In the genomic region with DNA sequence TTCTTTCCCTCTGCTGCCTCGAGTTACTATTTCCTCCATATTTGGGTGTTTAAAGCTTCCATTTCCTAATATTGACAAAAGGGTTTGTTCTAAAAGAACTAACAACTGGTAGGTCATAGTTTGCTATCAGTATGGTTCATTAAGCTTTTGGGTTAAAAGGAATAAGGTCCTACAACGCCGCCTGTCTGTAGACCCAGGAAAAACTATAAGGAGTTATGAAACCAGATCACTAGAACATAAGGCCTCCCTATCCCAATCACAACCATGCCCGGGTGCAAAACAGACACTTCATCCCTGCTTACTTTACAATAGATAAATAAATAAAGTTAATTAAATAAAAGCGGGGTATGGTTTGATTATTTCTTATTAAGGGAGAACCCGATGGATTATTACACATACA, we compare ENCODE assay signal across 8 mouse cellular contexts. TPM values are rescaled to one million over a fixed set of nuclear protein-coding genes. Genes with fewer than 3 reads are reported as not detected.
DNase-seq lines count a peak whose midpoint lies in the region; ATAC-seq and TF ChIP-seq lines count a peak whose summit lies in the region.

No protein-coding gene starts in this region.

- no peak for ATAC-seq in forebrain, embryonic 14.5 days
- peak; percentile 9; the same call in 1 of the 2 replicates for ATAC-seq in liver, embryonic 16.5 days (ENCODE audit: low read depth)
- no peak for ATAC-seq in neural tube, embryonic 14.5 days (ENCODE audit: low read depth)

- peak overlapping the region; percentile 97; the same call in 1 of the 2 replicates for H3K9ac ChIP-seq in ES-E14 (ENCODE audit: insufficient read depth, low read depth, low read length, poor library complexity, severe bottlenecking)
- peak overlapping the region; percentile 95 for H3K9ac ChIP-seq in forebrain, embryonic 14.5 days (ENCODE audit: low read length)
- peak overlapping the region; percentile 97 for H3K9ac ChIP-seq in liver, embryonic 16.5 days (ENCODE audit: low read depth, low read length)
- H3K9ac ChIP-seq in neural tube, embryonic 14.5 days (replicated peaks; ENCODE audit: low read depth, low read length) = peak overlapping the region; percentile 91

- no peak for DNase-seq in ES-E14 (ENCODE audit: low read depth, low spot score)
- peak; percentile 89 for DNase-seq in c-Kit-positive CD71-positive TER-119-negative erythroid progenitor cells, embryonic 14.5 days (ENCODE audit: low read depth)
- DNase-seq in forebrain, embryonic 14.5 days (ENCODE audit: low spot score) = peak; percentile 79
- DNase-seq in heart, postnatal 25 days (ENCODE audit: low spot score) = peak; percentile 25
- DNase-seq in layer of hippocampus, adult 11-12 months (ENCODE audit: low spot score) = peak; percentile 88
- DNase-seq in thymus, postnatal 0 days (ENCODE audit: low spot score) = peak; percentile 68

- intact Hi-C loops in heart, postnatal 25 days (cut with DNase I) = loop anchor here (5.0 kb wide), 1 partner anchor 77 kb away; no protein-coding TSS in a partner anchor

- in situ Hi-C loops in ES-E14 (cut with MboI; ENCODE audit: low sequenced_read_pairs in 2 of 2, unreplicated experiment in 2 of 2) = loop anchor here in 1 of 2 experiments (10.0 kb wide), 1 partner anchor 140 kb away; a partner anchor contains a TSS

- H3K27me3 ChIP-seq in forebrain, embryonic 14.5 days (replicated peaks; ENCODE audit: control insufficient read depth, insufficient read depth, low read length) = no peaks in the 10 kb centered on the region
- H3K27me3 ChIP-seq in liver, embryonic 16.5 days (ENCODE audit: control insufficient read depth, insufficient read depth, low read depth, low read length) = no peaks in the 10 kb centered on the region
- no peaks in the 10 kb centered on the region for H3K27me3 ChIP-seq in neural tube, embryonic 14.5 days (ENCODE audit: control insufficient read depth, insufficient read depth, low read length)

- 0 out of 4 replicates have a peak, but pooled peaks cover 0 to 2% of the 10 kb centered on the region in 2 experiments for H3K4me1 ChIP-seq in ES-E14 (ENCODE audit: control insufficient read depth in 2 of 2, insufficient read depth in 2 of 2, low read length in 2 of 2, poor library complexity in 1 of 2)
- peaks cover 13% of the 10 kb centered on the region; the same call in 1 of the 2 replicates for H3K4me1 ChIP-seq in forebrain, embryonic 14.5 days (ENCODE audit: control insufficient read depth, insufficient read depth, low read length)
- peaks cover 5% of the 10 kb centered on the region for H3K4me1 ChIP-seq in liver, embryonic 16.5 days (ENCODE audit: control insufficient read depth, low read depth, low read length)
- peaks cover 21% of the 10 kb centered on the region for H3K4me1 ChIP-seq in neural tube, embryonic 14.5 days (ENCODE audit: control insufficient read depth, insufficient read depth, low read length)

- peak overlapping the region; percentile 60 for H3K4me2 ChIP-seq in forebrain, embryonic 14.5 days (ENCODE audit: low read length)
- peak overlapping the region; percentile 70 for H3K4me2 ChIP-seq in liver, embryonic 16.5 days (ENCODE audit: low read depth, low read length)
- H3K4me2 ChIP-seq in neural tube, embryonic 14.5 days (ENCODE audit: low read depth, low read length) = peak overlapping the region; percentile 65

- H3K9me3 ChIP-seq in ES-E14 (ENCODE audit: control insufficient read depth, insufficient read depth, low read depth, low read length) = no peaks in the 10 kb centered on the region
- H3K9me3 ChIP-seq in forebrain, embryonic 14.5 days (replicated peaks; ENCODE audit: control insufficient read depth, low read length) = no peaks in the 10 kb centered on the region
- no peaks in the 10 kb centered on the region for H3K9me3 ChIP-seq in liver, embryonic 16.5 days (replicated peaks; ENCODE audit: control insufficient read depth, low read length)
- H3K9me3 ChIP-seq in neural tube, embryonic 14.5 days (ENCODE audit: control insufficient read depth, low read length) = no peaks in the 10 kb centered on the region

- peak overlapping the region; percentile 95 to 100 for H3K4me3 ChIP-seq in ES-E14 (ENCODE audit: insufficient read depth in 1 of 2, low read depth in 1 of 2, low read length in 2 of 2, poor library complexity in 1 of 2, severe bottlenecking in 1 of 2)
- peak overlapping the region; percentile 93 for H3K4me3 ChIP-seq in forebrain, embryonic 14.5 days (ENCODE audit: low read depth, low read length)
- peak overlapping the region; percentile 95 for H3K4me3 ChIP-seq in liver, embryonic 16.5 days (ENCODE audit: low read depth, low read length)
- peak overlapping the region; percentile 83 for H3K4me3 ChIP-seq in neural tube, embryonic 14.5 days (ENCODE audit: low read depth, low read length)

- no peak overlapping the region; the same call in 1 of the 2 replicates for H3K27ac ChIP-seq in ES-E14 (ENCODE audit: insufficient read depth, low read depth, low read length, poor library complexity, severe bottlenecking)
- H3K27ac ChIP-seq in forebrain, embryonic 14.5 days (ENCODE audit: low read depth, low read length) = no peak overlapping the region
- peak overlapping the region; percentile 98 for H3K27ac ChIP-seq in liver, embryonic 16.5 days (ENCODE audit: low read length)
- no peak overlapping the region for H3K27ac ChIP-seq in neural tube, embryonic 14.5 days (ENCODE audit: low read depth, low read length)

- H3K36me3 ChIP-seq in ES-E14 (ENCODE audit: control insufficient read depth, insufficient read depth, low read length, poor library complexity, severe bottlenecking) = peaks cover 2% of the 10 kb centered on the region; the same call in 1 of the 2 replicates
- H3K36me3 ChIP-seq in forebrain, embryonic 14.5 days (ENCODE audit: control insufficient read depth, insufficient read depth, low read length) = peaks cover 7% of the 10 kb centered on the region; the same call in 1 of the 2 replicates
- H3K36me3 ChIP-seq in liver, embryonic 16.5 days (ENCODE audit: control insufficient read depth, insufficient read depth) = 0 out of 2 replicates have a peak, but pooled peaks cover 3% of the 10 kb centered on the region
- H3K36me3 ChIP-seq in neural tube, embryonic 14.5 days (ENCODE audit: control insufficient read depth, insufficient read depth, low read length) = no peaks in the 10 kb centered on the region

- WGBS in forebrain, embryonic 14.5 days = 5% methylated on average over 6 of the region's 6 CpGs
- WGBS in liver, embryonic 16.5 days (ENCODE audit: insufficient replicate concordance) = under 1% methylated on average over 6 of the region's 6 CpGs
- 3% methylated on average over 6 of the region's 6 CpGs for WGBS in neural tube, embryonic 14.5 days

TF ChIP-seq in ES-E14, 5 proteins besides CTCF, POLR2A, EP300 and RAD21:
- TF ChIP-seq CHD2 (IDR thresholded peaks at IDR 0.05; ENCODE audit: low read depth, low read length) = no peak
- TF ChIP-seq HCFC1 (IDR thresholded peaks at IDR 0.05; ENCODE audit: borderline replicate concordance, insufficient read depth, low read length) = no peak
- no peak for TF ChIP-seq MAFK (IDR thresholded peaks at IDR 0.05; ENCODE audit: insufficient read depth, low read depth, low read length)
- no peak for TF ChIP-seq ZC3H11A (IDR thresholded peaks at IDR 0.05; ENCODE audit: borderline replicate concordance, low read depth, low read length)
- no peak for TF ChIP-seq ZNF384 (IDR thresholded peaks at IDR 0.05; ENCODE audit: low read depth, low read length)
TF ChIP-seq in ES-E14: peak in this region for 0.

RNA-seq across cellular contexts. Expression of a gene that starts 1.9 kb away (rescaled TPM):
- total RNA-seq in ES-E14 (2012; rRNA removed) = 61.2 and 70.0 TPM in 2 replicates
- 26.2 and 28.1 TPM in 2 replicates for polyA plus RNA-seq in forebrain, embryonic 14.5 days (2014; fragmentation: Nextera tagmentation; extraction: Ambion mirVana)
- total RNA-seq in heart, postnatal 25 days (2021) = 10 to 100 TPM; 60.5 to 65.7 TPM
- polyA plus RNA-seq in liver, embryonic 16.5 days (2015; fragmentation: Nextera tagmentation; extraction: Ambion mirVana) = 7.8 and 8.2 TPM in 2 replicates
- 41.1 and 43.6 TPM in 2 replicates for polyA plus RNA-seq in neural tube, embryonic 14.5 days (2014; fragmentation: Nextera tagmentation; extraction: Ambion mirVana)
- 19.0 and 26.4 TPM in 2 replicates for polyA plus RNA-seq in thymus, postnatal 0 days (2015; fragmentation: Nextera tagmentation; extraction: Ambion mirVana)

RNA-seq across cellular contexts. Expression of a gene that starts 2.5 kb away (rescaled TPM):
- 0.32 and 0.94 TPM in 2 replicates for total RNA-seq in ES-E14 (2012; rRNA removed)
- 3.6 and 6.2 TPM in 2 replicates for polyA plus RNA-seq in forebrain, embryonic 14.5 days (2014; fragmentation: Nextera tagmentation; extraction: Ambion mirVana)
- 1 to 10 TPM in 1 of 2 experiments, under 1 TPM in 1; 0.57 to 1.1 TPM for total RNA-seq in heart, postnatal 25 days (2021)
- polyA plus RNA-seq in liver, embryonic 16.5 days (2015; fragmentation: Nextera tagmentation; extraction: Ambion mirVana) = 1.5 and 1.8 TPM in 2 replicates
- 4.6 and 5.3 TPM in 2 replicates for polyA plus RNA-seq in neural tube, embryonic 14.5 days (2014; fragmentation: Nextera tagmentation; extraction: Ambion mirVana)
- 6.7 and 7.2 TPM in 2 replicates for polyA plus RNA-seq in thymus, postnatal 0 days (2015; fragmentation: Nextera tagmentation; extraction: Ambion mirVana)
